25 mouse cellular contexts compared by ENCODE assay signal in genomic region chr6:128314796-128315195, GRCm38 (mm10). TPM values are rescaled to one million over a fixed set of nuclear protein-coding genes. Genes with fewer than 3 reads are reported as not detected.
DNase-seq lines count a peak whose midpoint lies in the region; ATAC-seq and TF ChIP-seq lines count a peak whose summit lies in the region.
"Had no signal": no experiment of that assay in that cellular context is flagged by ENCODE, and none has a peak within 500 bp of the region (broad histone marks: within the 10 kb centered on the region; RNA-seq: fewer than 3 reads in every experiment).

No protein-coding gene starts in this region.

- H3K79me2 ChIP-seq in MEL (ENCODE audit: control insufficient read depth, insufficient read depth, low read length, poor library complexity): no peaks in the 10 kb centered on the region

- H3K4me2 ChIP-seq in heart, embryonic 11.5 days: no peak overlapping the region
- H3K4me2 ChIP-seq: embryonic facial prominence, embryonic 13.5 days; embryonic facial prominence, embryonic 15.5 days; forebrain, embryonic 12.5 days; forebrain, embryonic 15.5 days had no signal

- no peak overlapping the region for H3K27ac ChIP-seq in heart, embryonic 10.5 days
- H3K27ac ChIP-seq in heart, embryonic 11.5 days (ENCODE audit: low read depth, low read length): no peak overlapping the region
- H3K27ac ChIP-seq in MEL (ENCODE audit: control insufficient read depth, low read depth, low read length): no peak overlapping the region
- H3K27ac ChIP-seq: embryonic facial prominence, embryonic 13.5 days; embryonic facial prominence, embryonic 15.5 days; forebrain, embryonic 12.5 days; forebrain, embryonic 15.5 days had no signal

- H3K4me1 ChIP-seq in heart, embryonic 10.5 days: no peaks in the 10 kb centered on the region
- H3K4me1 ChIP-seq in heart, embryonic 11.5 days (ENCODE audit: control insufficient read depth, insufficient read depth, low read length): no peaks in the 10 kb centered on the region
- H3K4me1 ChIP-seq in MEL (ENCODE audit: control insufficient read depth in 1 of 2, insufficient read depth in 2 of 2, low read length in 2 of 2): no peaks in the 10 kb centered on the region
- H3K4me1 ChIP-seq: embryonic facial prominence, embryonic 13.5 days; embryonic facial prominence, embryonic 15.5 days; forebrain, embryonic 12.5 days; forebrain, embryonic 15.5 days had no signal

- whole genome bisulfite sequencing in heart, embryonic 10.5 days: 77% methylated on average over 6 of the region's 6 CpGs
- 81% methylated on average over 6 of the region's 6 CpGs for WGBS in heart, embryonic 11.5 days (ENCODE audit: insufficient replicate concordance)

- TF ChIP-seq RAD21 in MEL (IDR thresholded peaks at IDR 0.05; ENCODE audit: low read depth, low read length): no peak

- no peak for TF ChIP-seq POLR2A in MEL (IDR thresholded peaks at IDR 0.05; ENCODE audit: control insufficient read depth in 1 of 2, insufficient read depth in 1 of 2, low read depth in 1 of 2, low read length in 2 of 2, poor library complexity in 1 of 2)

- DNase-seq in heart, embryonic 10.5 days (ENCODE audit: low spot score): peak; percentile 64
- DNase-seq in ES-CJ7 (ENCODE audit: low read depth, low spot score): peak; percentile 57
- DNase-seq in MEL (ENCODE audit: low read depth, low spot score): no peak
- DNase-seq in ZHBTc4 (ENCODE audit: low read depth, low spot score): peak; percentile 62
- no peak for DNase-seq in spleen, postnatal 36 days (ENCODE audit: low spot score in 2 of 2)
- DNase-seq: adrenal gland, adult 2 months; adrenal gland, postnatal 10 days; adrenal gland, postnatal 25 days; cerebellum, adult 11 months; cerebellum, adult 18-20 months; cerebellum, adult 8-10 months; cerebellum, adult 9-11 months; cerebellum, postnatal 14 days; cerebellum, postnatal 36 days; embryo, embryonic 11 days; forebrain, postnatal 0 days had no signal

- no peak for ATAC-seq in heart, embryonic 11.5 days (replicated peaks; ENCODE audit: insufficient number of reproducible peaks, low FRiP score, low TSS enrichment)
- ATAC-seq in erythroid progenitor cell, adult 5-6 weeks (replicated peaks; ENCODE audit: low FRiP score, poor library complexity, severe bottlenecking): no peak
- ATAC-seq: forebrain, embryonic 15.5 days; forebrain, postnatal 0 days had no signal

- no peaks in the 10 kb centered on the region for H3K9me3 ChIP-seq in heart, embryonic 10.5 days
- H3K9me3 ChIP-seq in heart, embryonic 11.5 days (replicated peaks; ENCODE audit: control insufficient read depth, low read length): no peaks in the 10 kb centered on the region
- H3K9me3 ChIP-seq in MEL (replicated peaks; ENCODE audit: insufficient read depth, low read length): no peaks in the 10 kb centered on the region
- H3K9me3 ChIP-seq: embryonic facial prominence, embryonic 13.5 days; embryonic facial prominence, embryonic 15.5 days; forebrain, embryonic 12.5 days; forebrain, embryonic 15.5 days; G1E had no signal

- no peak for TF ChIP-seq EP300 in MEL (IDR thresholded peaks at IDR 0.05; ENCODE audit: low read depth in 1 of 2, low read length in 2 of 2)

- H3K36me3 ChIP-seq in heart, embryonic 10.5 days: no peaks in the 10 kb centered on the region
- no peaks in the 10 kb centered on the region for H3K36me3 ChIP-seq in heart, embryonic 11.5 days (ENCODE audit: control insufficient read depth, insufficient read depth, low read length)
- no peaks in the 10 kb centered on the region for H3K36me3 ChIP-seq in MEL (ENCODE audit: control insufficient read depth in 1 of 2, insufficient read depth in 2 of 2, low read length in 2 of 2)
- H3K36me3 ChIP-seq: embryonic facial prominence, embryonic 13.5 days; embryonic facial prominence, embryonic 15.5 days; forebrain, embryonic 12.5 days; forebrain, embryonic 15.5 days; G1E had no signal

- H3K9ac ChIP-seq in heart, embryonic 11.5 days (ENCODE audit: low read depth, low read length): no peak overlapping the region
- no peak overlapping the region for H3K9ac ChIP-seq in MEL (ENCODE audit: control insufficient read depth, low read depth, low read length, poor library complexity, severe bottlenecking)
- H3K9ac ChIP-seq: embryonic facial prominence, embryonic 13.5 days; embryonic facial prominence, embryonic 15.5 days; forebrain, embryonic 12.5 days; forebrain, embryonic 15.5 days; forebrain, postnatal 0 days had no signal

- H3K27me3 ChIP-seq in heart, embryonic 10.5 days (ENCODE audit: insufficient read depth, poor library complexity, severe bottlenecking): no peaks in the 10 kb centered on the region
- H3K27me3 ChIP-seq in heart, embryonic 11.5 days (ENCODE audit: control insufficient read depth, insufficient read depth, low read length): no peaks in the 10 kb centered on the region
- no peaks in the 10 kb centered on the region for H3K27me3 ChIP-seq in MEL (ENCODE audit: control insufficient read depth in 1 of 2, insufficient read depth in 2 of 2, low read length in 2 of 2)
- H3K27me3 ChIP-seq: embryonic facial prominence, embryonic 13.5 days; embryonic facial prominence, embryonic 15.5 days; forebrain, embryonic 12.5 days; forebrain, embryonic 15.5 days had no signal

- TF ChIP-seq CTCF in MEL (IDR thresholded peaks at IDR 0.05 in 2 of 3, conservative IDR thresholded peaks at IDR 0.05 in 1 of 3; ENCODE audit: control insufficient read depth in 1 of 3, insufficient read depth in 1 of 3, low read depth in 2 of 3, low read length in 3 of 3, poor library complexity in 1 of 3, severe bottlenecking in 1 of 3): no peak

- no peak overlapping the region for H3K4me3 ChIP-seq in heart, embryonic 10.5 days
- no peak overlapping the region for H3K4me3 ChIP-seq in heart, embryonic 11.5 days (ENCODE audit: low read depth, low read length)
- no peak overlapping the region for H3K4me3 ChIP-seq in MEL (ENCODE audit: control insufficient read depth in 1 of 2, insufficient read depth in 1 of 2, low read depth in 2 of 2, low read length in 2 of 2)
- H3K4me3 ChIP-seq: embryonic facial prominence, embryonic 13.5 days; embryonic facial prominence, embryonic 15.5 days; erythroblast, embryonic 14.5 days; forebrain, embryonic 12.5 days; forebrain, embryonic 15.5 days had no signal

TF ChIP-seq in MEL, 35 proteins besides CTCF, POLR2A, EP300 and RAD21:
- TF ChIP-seq JUND (IDR thresholded peaks at IDR 0.05; ENCODE audit: low read depth, low read length) (no peak), GATA1 (IDR thresholded peaks at IDR 0.05; ENCODE audit: low read depth, low read length) (no peak), TBP (IDR thresholded peaks at IDR 0.05; ENCODE audit: low read depth, low read length) (peak; percentile 79)

RNA-seq across cellular contexts. Expression of gene Tead4, which starts 14.2 kb away (rescaled TPM):
- 4.2 and 4.9 TPM in 2 replicates for polyA plus RNA-seq in heart, embryonic 10.5 days (2016; fragmentation: Nextera tagmentation; extraction: Ambion mirVana)
- polyA plus RNA-seq in heart, embryonic 11.5 days (2014; fragmentation: Nextera tagmentation; extraction: Ambion mirVana): 2.3 and 4.1 TPM in 2 replicates
- total RNA-seq in MEL (2012; rRNA removed): not detected in 2 replicates
- polyA plus RNA-seq in MEL (2012; ENCODE audit: insufficient read depth in 1 of 2, insufficient read length in 2 of 2, low read depth in 1 of 2, low replicate concordance in 2 of 2, missing spikeins in 1 of 2): not detected
- total RNA-seq in erythroid progenitor cell, adult 5-6 weeks (2015; ENCODE audit: low replicate concordance): not detected in 2 replicates
- total RNA-seq in erythroid progenitor cell, adult 5-6 weeks (2017; ENCODE audit: low replicate concordance): not detected in 2 replicates
- total RNA-seq: common myeloid progenitor, adult 5-6 weeks had no signal
- polyA plus RNA-seq: erythroblast, embryonic 14.5 days; G1E had no signal

RNA-seq across cellular contexts. Expression of gene Tulp3, which starts 40.9 kb away (rescaled TPM):
- 13.1 and 16.1 TPM in 2 replicates for polyA plus RNA-seq in heart, embryonic 10.5 days (2016; fragmentation: Nextera tagmentation; extraction: Ambion mirVana)
- polyA plus RNA-seq in heart, embryonic 11.5 days (2014; fragmentation: Nextera tagmentation; extraction: Ambion mirVana): 10.5 and 14.9 TPM in 2 replicates
- 5.3 and 5.7 TPM in 2 replicates for total RNA-seq in MEL (2012; rRNA removed)
- polyA plus RNA-seq in MEL (2012; ENCODE audit: insufficient read depth in 1 of 2, insufficient read length in 2 of 2, low read depth in 1 of 2, low replicate concordance in 2 of 2, missing spikeins in 1 of 2): 10 to 100 TPM in 1 of 2 experiments, not detected in 1; 19.2 TPM
- 0.84 and 2.9 TPM in 2 replicates for total RNA-seq in erythroid progenitor cell, adult 5-6 weeks (2015; ENCODE audit: low replicate concordance)
- 2.3 and 3.0 TPM in 2 replicates for total RNA-seq in erythroid progenitor cell, adult 5-6 weeks (2017; ENCODE audit: low replicate concordance)

RNA-seq across cellular contexts. Expression of gene Rhno1, which starts 47.9 kb away (rescaled TPM):
- 97.3 and 121 TPM in 2 replicates for polyA plus RNA-seq in heart, embryonic 10.5 days (2016; fragmentation: Nextera tagmentation; extraction: Ambion mirVana)
- 101 and 105 TPM in 2 replicates for polyA plus RNA-seq in heart, embryonic 11.5 days (2014; fragmentation: Nextera tagmentation; extraction: Ambion mirVana)
- 40.1 and 46.8 TPM in 2 replicates for total RNA-seq in MEL (2012; rRNA removed)
- 100 to 1,000 TPM in 1 of 2 experiments, 10 to 100 TPM in 1; 88.1 to 137 TPM for polyA plus RNA-seq in MEL (2012; ENCODE audit: insufficient read depth in 1 of 2, insufficient read length in 2 of 2, low read depth in 1 of 2, low replicate concordance in 2 of 2, missing spikeins in 1 of 2)
- total RNA-seq in erythroid progenitor cell, adult 5-6 weeks (2015; ENCODE audit: low replicate concordance): 141 and 176 TPM in 2 replicates
- total RNA-seq in erythroid progenitor cell, adult 5-6 weeks (2017; ENCODE audit: low replicate concordance): 147 and 174 TPM in 2 replicates

RNA-seq across cellular contexts. Expression of gene Foxm1, which starts 48.0 kb away (rescaled TPM):
- 31.2 and 33.4 TPM in 2 replicates for polyA plus RNA-seq in heart, embryonic 10.5 days (2016; fragmentation: Nextera tagmentation; extraction: Ambion mirVana)
- polyA plus RNA-seq in heart, embryonic 11.5 days (2014; fragmentation: Nextera tagmentation; extraction: Ambion mirVana): 23.1 and 26.1 TPM in 2 replicates
- total RNA-seq in MEL (2012; rRNA removed): 13.7 and 14.7 TPM in 2 replicates
- 10 to 100 TPM; 31.1 to 61.9 TPM for polyA plus RNA-seq in MEL (2012; ENCODE audit: insufficient read depth in 1 of 2, insufficient read length in 2 of 2, low read depth in 1 of 2, low replicate concordance in 2 of 2, missing spikeins in 1 of 2)
- 131 and 194 TPM in 2 replicates for total RNA-seq in erythroid progenitor cell, adult 5-6 weeks (2015; ENCODE audit: low replicate concordance)
- 90.5 and 96.5 TPM in 2 replicates for total RNA-seq in erythroid progenitor cell, adult 5-6 weeks (2017; ENCODE audit: low replicate concordance)

Comparison
In these comparisons a context has a peak if more than half of its experiments do, and no peak if none do; other contexts are left out.
1. DNase-seq: peak in heart, embryonic 10.5 days (single experiment), ES-CJ7 (single experiment) and ZHBTc4 (single experiment); none in MEL (single experiment) and spleen, postnatal 36 days (0 of 2).